Mouse (Mus musculus) testis, adult 2 months (tissue): ENCODE data around the gene Churc1.

Source experiments
- CTCF ChIP-seq: fragments of 200-500 bp; IDR thresholded peaks from 2 replicates; pipeline ENCODE4 v1.5.1; 2012; ENCODE audit warnings: low read depth, mild to moderate bottlenecking, inconsistent platforms, low read length, moderate library complexity; ENCODE audit not compliant: control insufficient read depth, insufficient read depth, insufficient replicate concordance
- POLR2A ChIP-seq: fragments of 200-500 bp; IDR thresholded peaks from 2 replicates; pipeline ENCODE4 v1.6.1; 2012; ENCODE audit warnings: low read depth, mild to moderate bottlenecking, inconsistent platforms, low read length, moderate library complexity; ENCODE audit not compliant: control insufficient read depth

GRCm38 (mm10) chr12:76771540-76771939 is 6.2 kb downstream of the Churc1 start:
- TF ChIP-seq CTCF (no peak), POLR2A (no peak)
